Mouse (Mus musculus) lung, adult 2 months (tissue): ENCODE measurements around the gene Rhoq.

Experiments
- CTCF ChIP-seq: fragments of 200-500 bp; IDR thresholded peaks from 2 replicates; pipeline ENCODE4 v1.5.1; 2011; ENCODE audit warnings: mild to moderate bottlenecking, low read length, control low read depth; ENCODE audit not compliant: insufficient read depth
- POLR2A ChIP-seq: fragments of 200-500 bp; IDR thresholded peaks from 2 replicates; pipeline ENCODE4 v1.6.1; 2011; ENCODE audit warnings: low read depth, mild to moderate bottlenecking, control low read depth, low read length, borderline replicate concordance; ENCODE audit errors: extremely low read depth

DNA sequence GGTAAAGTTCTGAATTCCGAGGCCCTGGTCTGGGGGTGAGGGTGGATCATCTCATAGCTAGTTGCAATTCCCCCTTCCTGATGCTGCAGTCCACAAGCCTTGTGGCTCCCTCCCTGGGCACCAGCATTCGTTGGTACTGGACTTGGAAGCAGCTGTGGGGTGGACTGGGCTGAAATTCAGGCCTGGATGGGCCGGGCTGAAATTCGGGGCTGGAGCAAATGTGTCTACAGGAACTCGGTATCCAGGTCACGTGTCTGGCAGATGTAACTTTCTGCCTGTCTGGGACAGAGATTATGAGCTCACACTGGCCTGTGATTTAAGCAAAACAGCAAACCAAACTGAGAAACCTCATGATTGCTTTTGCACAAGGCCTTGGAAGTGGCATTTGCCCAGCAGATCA, 14.1 kb upstream of the Rhoq start:
- TF ChIP-seq POLR2A (no peak), CTCF (no peak)
